Mouse (Mus musculus) ES-Bruce4 (cell line): ENCODE measurements around the gene Gm42669. TPM values are rescaled to one million over a fixed set of nuclear protein-coding genes. Genes with fewer than 3 reads are reported as not detected.

Experiments used
- H3K27ac ChIP-seq: 2 replicates; pipeline ENCODE4 v1.5.1; 2012; ENCODE audit warnings: low read length, inconsistent platforms; ENCODE audit not compliant: insufficient read depth
- H3K27me3 ChIP-seq: 2 replicates; pipeline ENCODE4 v1.6.1; 2012; ENCODE audit warnings: mild to moderate bottlenecking, low read length, inconsistent platforms; ENCODE audit not compliant: control insufficient read depth, poor library complexity, insufficient read depth, severe bottlenecking
- H3K36me3 ChIP-seq: 2 replicates; pipeline ENCODE4 v1.6.1; 2012; ENCODE audit warnings: inconsistent platforms, mild to moderate bottlenecking, low read length, moderate library complexity; ENCODE audit not compliant: control insufficient read depth, poor library complexity, insufficient read depth, severe bottlenecking
- H3K4me1 ChIP-seq: one replicate; pipeline ENCODE4 v1.8.1; 2011; ENCODE audit warnings: low read length; ENCODE audit not compliant: control insufficient read depth, insufficient read depth
- H3K4me3 ChIP-seq: 2 replicates; pipeline ENCODE4 v1.5.1; 2011; ENCODE audit warnings: low read depth, mild to moderate bottlenecking, low read length
- H3K9ac ChIP-seq: 2 replicates; pipeline ENCODE4 v1.6.1; 2012; ENCODE audit warnings: low read depth, mild to moderate bottlenecking, inconsistent platforms; ENCODE audit not compliant: poor library complexity, severe bottlenecking
- H3K9me3 ChIP-seq: replicated peaks from 2 replicates; pipeline ENCODE4 v1.6.1; 2012; ENCODE audit warnings: mild to moderate bottlenecking, low read length, inconsistent platforms; ENCODE audit not compliant: control insufficient read depth, poor library complexity, insufficient read depth, severe bottlenecking
- CTCF ChIP-seq: IDR thresholded peaks from one replicate; pipeline ENCODE4 v1.8.1; 2011; ENCODE audit warnings: low read depth, low read length
- EP300 ChIP-seq: IDR thresholded peaks from 2 replicates; pipeline ENCODE4 v1.6.1; 2011; ENCODE audit warnings: low read depth, low read length; ENCODE audit not compliant: insufficient read depth
- POLR2A ChIP-seq: IDR thresholded peaks from one replicate; pipeline ENCODE4 v1.8.1; 2011; ENCODE audit warnings: low read length; ENCODE audit not compliant: insufficient read depth
- polyA plus RNA-seq: library from polyadenylated mRNA; stranded (reverse); fragments of >200 nt; gene quantifications from 2 replicates; pipeline ENCODE4 v1.2.4, GENCODE M21; 2011; ENCODE audit warnings: low read depth; ENCODE audit not compliant: missing spikeins, insufficient read depth, insufficient read length

The Gm42669 gene
- polyA plus RNA-seq, 1 experiment = not detected

DNA sequence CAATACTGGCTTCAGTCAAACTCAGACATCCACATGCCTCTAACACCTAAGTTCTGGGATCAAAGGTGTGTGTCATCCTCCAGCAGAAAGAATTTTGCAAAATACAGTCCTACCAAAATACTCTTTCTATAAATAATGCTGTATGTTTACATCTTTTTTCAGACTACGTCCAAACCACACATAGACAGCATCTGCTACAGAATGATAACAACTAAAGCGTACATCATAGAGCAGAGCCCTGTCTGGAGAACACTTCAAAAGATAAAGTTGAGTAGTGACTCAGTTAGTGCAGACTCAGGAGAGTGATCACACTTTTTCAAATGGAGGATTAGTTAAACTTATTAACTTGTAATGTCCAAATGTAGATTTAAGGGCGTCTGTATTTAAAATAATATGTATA, 40.5 kb downstream of the Gm42669 start:
- H3K36me3 ChIP-seq = no peaks in the 10 kb centered on the region

DNA sequence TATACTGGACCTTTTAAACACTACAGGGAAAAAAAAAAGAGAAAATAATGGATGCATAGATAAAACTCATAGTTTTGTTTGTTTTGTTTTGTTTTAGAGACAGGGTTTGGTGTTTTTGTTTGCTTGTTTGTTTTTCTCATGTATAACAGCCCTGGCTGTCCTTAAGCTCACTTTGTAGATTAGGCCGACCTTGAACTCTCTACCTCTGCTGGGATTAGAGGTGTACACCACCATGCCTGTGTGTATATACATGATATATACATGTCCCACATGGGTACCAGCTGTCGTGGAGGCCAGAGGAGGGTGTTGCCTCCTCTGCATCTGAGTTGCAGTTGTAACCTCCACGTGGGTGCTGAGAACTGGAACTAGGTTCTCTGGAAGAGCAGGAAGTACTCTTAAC, 41.0 kb downstream of the Gm42669 start:
- no peak overlapping the region for H3K27ac ChIP-seq
- TF ChIP-seq EP300 (no peak), CTCF (no peak), POLR2A (no peak)
- no peaks in the 10 kb centered on the region for H3K36me3 ChIP-seq
- H3K4me1 ChIP-seq = no peaks in the 10 kb centered on the region
- no peak overlapping the region for H3K4me3 ChIP-seq
- no peaks in the 10 kb centered on the region for H3K9me3 ChIP-seq
- H3K9ac ChIP-seq = no peak overlapping the region
- no peaks in the 10 kb centered on the region for H3K27me3 ChIP-seq

More for the DNA sequence above, 40.5 kb downstream of the Gm42669 start:
- Histone ChIP-seq H3K4me3 (no peak overlapping the region), H3K27ac (no peak overlapping the region), H3K4me1 (no peaks in the 10 kb centered on the region), H3K9ac (no peak overlapping the region), H3K9me3 (no peaks in the 10 kb centered on the region), H3K27me3 (no peaks in the 10 kb centered on the region)
- TF ChIP-seq POLR2A (no peak), EP300 (no peak), CTCF (no peak)

DNA sequence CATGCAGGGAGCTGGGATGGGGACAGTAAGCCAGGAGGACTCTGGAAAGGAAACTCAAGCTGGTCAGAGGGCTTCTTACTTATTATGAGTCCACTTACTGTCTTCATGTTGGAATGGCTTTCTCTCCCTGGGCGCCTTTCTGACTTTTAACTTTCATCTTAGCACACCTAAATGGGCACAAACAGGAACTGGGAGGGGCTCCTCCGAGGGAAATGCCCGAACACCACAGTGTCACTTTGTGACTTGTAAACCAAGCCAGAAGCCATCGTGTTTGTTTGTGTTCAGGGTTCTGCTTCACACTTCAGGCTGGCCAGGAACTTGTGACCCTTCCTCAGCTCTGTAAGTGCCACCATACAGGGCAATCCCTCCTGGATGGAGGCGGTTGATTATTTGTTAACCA, 46.9 kb downstream of the Gm42669 start:
- H3K27me3 ChIP-seq = no peaks in the 10 kb centered on the region
- no peaks in the 10 kb centered on the region for H3K4me1 ChIP-seq
- no peaks in the 10 kb centered on the region for H3K9me3 ChIP-seq
- no peak for TF ChIP-seq CTCF
- TF ChIP-seq POLR2A = no peak
- TF ChIP-seq EP300 = no peak
- no peaks in the 10 kb centered on the region for H3K36me3 ChIP-seq
- H3K27ac ChIP-seq = no peak overlapping the region
- H3K4me3 ChIP-seq = no peak overlapping the region
- H3K9ac ChIP-seq = no peak overlapping the region

DNA sequence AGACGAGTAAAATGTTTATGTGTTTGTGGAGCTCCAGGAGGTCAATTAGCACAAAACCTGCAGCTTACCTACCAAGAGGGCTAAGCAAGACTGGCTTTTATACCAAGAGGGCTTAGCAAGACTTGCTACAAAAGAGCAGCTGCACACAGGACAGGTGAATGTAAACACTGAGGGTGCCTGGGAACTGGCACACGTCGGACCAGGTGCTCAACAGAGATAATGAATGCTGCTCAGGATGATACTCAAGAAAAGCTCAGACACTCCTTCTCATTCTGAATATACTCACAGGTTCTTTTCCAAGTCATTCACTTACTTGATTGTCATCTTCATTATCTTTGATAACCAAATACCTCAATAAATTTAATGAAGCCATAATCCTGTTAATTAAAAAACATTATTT, 49.5 kb downstream of the Gm42669 start:
- no peak overlapping the region for H3K9ac ChIP-seq
- H3K36me3 ChIP-seq = peaks cover 5% of the 10 kb centered on the region

DNA sequence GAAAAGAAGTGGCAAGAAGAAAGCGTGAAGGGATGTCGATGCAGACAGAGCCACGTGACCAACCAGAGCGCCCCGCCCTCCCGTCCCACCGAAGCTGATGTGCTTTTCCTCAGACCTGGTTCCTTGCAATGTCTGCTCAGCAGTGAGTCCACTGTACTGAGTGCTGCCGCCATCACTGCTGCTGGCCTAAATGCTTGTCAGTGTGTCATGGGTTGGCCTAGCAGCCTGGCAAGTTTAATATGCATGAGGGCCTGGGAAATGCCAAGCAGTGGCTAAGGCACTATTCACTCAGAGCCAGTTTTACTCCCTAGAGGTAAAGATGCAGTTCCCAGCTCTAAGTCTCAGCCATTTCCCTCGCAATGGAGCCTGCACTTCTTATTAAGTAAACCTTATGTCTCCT, 61.7 kb downstream of the Gm42669 start:
- Histone ChIP-seq H3K9ac (no peak overlapping the region), H3K4me1 (no peaks in the 10 kb centered on the region), H3K9me3 (0 out of 2 replicates have a peak, but pooled peaks cover 2% of the 10 kb centered on the region), H3K27me3 (no peaks in the 10 kb centered on the region), H3K36me3 (no peaks in the 10 kb centered on the region), H3K4me3 (no peak overlapping the region), H3K27ac (no peak overlapping the region)
- no peak for TF ChIP-seq POLR2A
- no peak for TF ChIP-seq CTCF
- no peak for TF ChIP-seq EP300

More for the DNA sequence above, 49.5 kb downstream of the Gm42669 start:
- no peaks in the 10 kb centered on the region for H3K9me3 ChIP-seq
- no peak for TF ChIP-seq EP300
- TF ChIP-seq CTCF = no peak
- TF ChIP-seq POLR2A = no peak
- no peaks in the 10 kb centered on the region for H3K27me3 ChIP-seq
- H3K27ac ChIP-seq = no peak overlapping the region
- H3K4me1 ChIP-seq = no peaks in the 10 kb centered on the region
- no peak overlapping the region for H3K4me3 ChIP-seq

DNA sequence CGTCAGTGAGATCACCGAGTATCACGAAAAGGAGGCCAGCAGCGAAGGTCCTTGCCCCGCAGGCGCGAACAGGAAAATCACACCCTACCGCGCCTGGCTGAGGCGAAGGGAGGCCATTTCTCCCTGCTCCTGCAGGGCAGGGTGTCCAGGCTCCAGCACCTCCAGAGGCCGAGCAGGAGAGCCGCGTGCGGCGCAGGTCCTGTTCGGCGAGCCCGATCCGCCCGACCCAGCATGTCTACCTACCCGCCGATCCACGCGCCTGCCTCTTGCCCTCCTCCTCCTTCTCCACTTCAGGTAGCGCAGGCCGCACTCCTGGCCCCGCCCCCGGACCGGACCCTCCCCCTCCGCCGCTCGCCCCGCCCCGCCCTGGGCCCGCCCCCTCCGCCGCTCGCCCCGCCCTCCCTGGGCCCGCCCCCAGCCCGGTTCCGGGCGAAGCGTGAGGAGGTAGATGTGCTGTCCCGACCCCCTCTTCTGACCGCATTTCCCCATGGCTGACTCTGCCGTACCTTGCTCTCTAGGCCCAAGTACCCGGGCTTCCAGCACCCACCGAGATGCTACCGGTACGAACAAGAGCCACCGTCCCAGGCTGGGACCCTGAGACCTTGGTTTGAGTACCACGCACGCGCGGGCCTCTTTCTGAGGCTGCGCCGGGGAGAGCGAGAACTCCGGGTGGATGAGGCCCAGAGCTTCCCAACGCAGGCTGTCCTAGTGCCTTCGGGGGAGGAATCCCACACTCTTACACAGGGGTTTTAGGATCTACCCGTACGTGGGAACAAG, 90.1 kb downstream of the Gm42669 start, which contains the start of the genes Rpap2 and Glmn:
TSS of gene Rpap2 (plus strand) at position 73 of the 777 bp plus-strand sequence.
TSS of gene Glmn (minus strand) at position 588 of the 777 bp plus-strand sequence.
- Histone ChIP-seq H3K9me3 (no peaks in the 10 kb centered on the region), H3K36me3 (peaks cover 10% of the 10 kb centered on the region; the same call in 1 of the 2 replicates), H3K27me3 (no peaks in the 10 kb centered on the region), H3K4me1 (peaks cover 2% of the 10 kb centered on the region), H3K9ac (peak within 1 kb of the TSS; percentile 83), H3K4me3 (peak within 1 kb of the TSS; percentile 99), H3K27ac (peak within 1 kb of the TSS; percentile 15; the same call in 1 of the 2 replicates)
- TF ChIP-seq POLR2A (peak; percentile 91), CTCF (no peak)
